Comparison of ENCODE assay signal across 18 mouse cellular contexts in the genomic region with DNA sequence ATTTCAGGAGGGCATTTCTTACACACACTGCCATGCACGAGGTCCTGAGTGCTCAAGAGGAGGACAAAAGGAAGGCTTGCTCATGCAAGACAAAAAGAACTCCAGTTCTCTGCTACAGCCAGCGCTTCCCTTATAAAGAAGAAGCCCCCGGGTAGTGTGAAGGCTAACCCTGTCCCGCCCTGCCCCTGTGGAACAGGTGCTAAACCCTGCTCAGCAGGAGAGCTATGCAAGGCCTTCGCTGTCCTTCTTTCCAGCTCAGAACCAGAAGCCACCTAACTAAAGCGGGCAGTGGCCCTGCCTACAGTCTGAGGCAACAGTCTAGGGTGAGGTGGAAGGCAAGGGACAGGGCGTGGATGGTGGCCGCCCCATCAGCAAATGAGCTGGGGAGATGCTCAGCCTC.
DNase-seq lines count a peak whose midpoint lies in the region; ATAC-seq lines count a peak whose summit lies in the region.
"Had no signal": no experiment of that assay in that cellular context is flagged by ENCODE, and none has a peak within 500 bp of the region (broad histone marks: within the 10 kb centered on the region; RNA-seq: fewer than 3 reads in every experiment).

No protein-coding gene starts in this region.

- H3K27me3 ChIP-seq in forebrain, embryonic 10.5 days (ENCODE audit: poor library complexity, severe bottlenecking) = peaks cover 100% of the 10 kb centered on the region
- peaks cover 10% of the 10 kb centered on the region for H3K27me3 ChIP-seq in forebrain, embryonic 11.5 days (ENCODE audit: control insufficient read depth, insufficient read depth, low read length)
- peaks cover 74% of the 10 kb centered on the region for H3K27me3 ChIP-seq in midbrain, embryonic 12.5 days
- peaks cover 39% of the 10 kb centered on the region for H3K27me3 ChIP-seq in midbrain, embryonic 11.5 days (ENCODE audit: control insufficient read depth, insufficient read depth, low read length)
- H3K27me3 ChIP-seq in forebrain, embryonic 16.5 days (replicated peaks; ENCODE audit: control insufficient read depth, insufficient read depth, low read length) = no peaks in the 10 kb centered on the region
- no peaks in the 10 kb centered on the region for H3K27me3 ChIP-seq in neural tube, embryonic 14.5 days (ENCODE audit: control insufficient read depth, insufficient read depth, low read length)
- peaks cover 27% of the 10 kb centered on the region for H3K27me3 ChIP-seq in heart, embryonic 12.5 days (replicated peaks)

- H3K36me3 ChIP-seq in forebrain, embryonic 10.5 days (replicated peaks) = no peaks in the 10 kb centered on the region
- H3K36me3 ChIP-seq in forebrain, embryonic 11.5 days (ENCODE audit: control insufficient read depth, insufficient read depth, low read length) = no peaks in the 10 kb centered on the region
- no peaks in the 10 kb centered on the region for H3K36me3 ChIP-seq in midbrain, embryonic 12.5 days
- no peaks in the 10 kb centered on the region for H3K36me3 ChIP-seq in midbrain, embryonic 11.5 days (ENCODE audit: control insufficient read depth, insufficient read depth, low read length)
- H3K36me3 ChIP-seq in forebrain, embryonic 16.5 days (ENCODE audit: control insufficient read depth, insufficient read depth) = no peaks in the 10 kb centered on the region
- no peaks in the 10 kb centered on the region for H3K36me3 ChIP-seq in neural tube, embryonic 14.5 days (ENCODE audit: control insufficient read depth, insufficient read depth, low read length)
- H3K36me3 ChIP-seq in heart, embryonic 12.5 days = no peaks in the 10 kb centered on the region
- H3K36me3 ChIP-seq: heart, embryonic 15.5 days; limb, embryonic 15.5 days had no signal

- 4% methylated on average over 8 of the region's 8 CpGs for WGBS in forebrain, embryonic 10.5 days
- WGBS in forebrain, embryonic 11.5 days = 7% methylated on average over 8 of the region's 8 CpGs
- WGBS in midbrain, embryonic 12.5 days = 5% methylated on average over 8 of the region's 8 CpGs
- whole genome bisulfite sequencing in midbrain, embryonic 11.5 days = 6% methylated on average over 8 of the region's 8 CpGs
- 37% methylated on average over 8 of the region's 8 CpGs for WGBS in forebrain, embryonic 16.5 days
- 23% methylated on average over 8 of the region's 8 CpGs for WGBS in neural tube, embryonic 14.5 days
- 26% methylated on average over 8 of the region's 8 CpGs for WGBS in heart, embryonic 12.5 days

- H3K9ac ChIP-seq in forebrain, embryonic 11.5 days (ENCODE audit: low read length) = no peak overlapping the region
- peak overlapping the region; percentile 24; the same call in 1 of the 2 replicates for H3K9ac ChIP-seq in midbrain, embryonic 12.5 days (replicated peaks)
- no peak overlapping the region; the same call in 1 of the 2 replicates for H3K9ac ChIP-seq in midbrain, embryonic 11.5 days (ENCODE audit: low read length)
- H3K9ac ChIP-seq in forebrain, embryonic 16.5 days (replicated peaks; ENCODE audit: low read depth, low read length) = no peak overlapping the region
- H3K9ac ChIP-seq in neural tube, embryonic 14.5 days (replicated peaks; ENCODE audit: low read depth, low read length) = 0 out of 2 replicates have a peak overlapping the region, but pooled peaks have one; percentile 17
- H3K9ac ChIP-seq in heart, embryonic 12.5 days = no peak overlapping the region
- H3K9ac ChIP-seq: embryonic facial prominence, embryonic 15.5 days; heart, embryonic 15.5 days; limb, embryonic 15.5 days had no signal

- ATAC-seq in forebrain, embryonic 11.5 days (replicated peaks; ENCODE audit: low FRiP score) = no peak
- no peak for ATAC-seq in midbrain, embryonic 12.5 days (ENCODE audit: low FRiP score, low read depth)
- no peak for ATAC-seq in midbrain, embryonic 11.5 days (ENCODE audit: low FRiP score)
- ATAC-seq in forebrain, embryonic 16.5 days = no peak
- no peak for ATAC-seq in neural tube, embryonic 14.5 days (ENCODE audit: low read depth)
- ATAC-seq in heart, embryonic 12.5 days (ENCODE audit: insufficient number of reproducible peaks, low FRiP score) = no peak

- DNase-seq in forebrain, embryonic 10.5 days (ENCODE audit: extremely low spot score, low spot score) = no peak
- no peak for DNase-seq in forebrain, embryonic 11.5 days (ENCODE audit: low spot score)
- no peak for DNase-seq in midbrain, embryonic 11.5 days (ENCODE audit: low spot score, missing footprints)
- no peak for DNase-seq in cerebellum, adult 11 months
- DNase-seq: cerebellum, adult 9-11 months; heart, adult 18-20 months; kidney, adult 8-10 months; kidney, postnatal 4 days; lung, adult 18-20 months; right cerebral cortex, postnatal 25 days; thymus, postnatal 36 days had no signal

- peaks cover 62% of the 10 kb centered on the region for H3K4me1 ChIP-seq in forebrain, embryonic 10.5 days
- peaks cover 23% of the 10 kb centered on the region for H3K4me1 ChIP-seq in forebrain, embryonic 11.5 days (replicated peaks; ENCODE audit: control insufficient read depth, insufficient read depth, low read length)
- peaks cover 44% of the 10 kb centered on the region for H3K4me1 ChIP-seq in midbrain, embryonic 12.5 days
- peaks cover 39% of the 10 kb centered on the region for H3K4me1 ChIP-seq in midbrain, embryonic 11.5 days (ENCODE audit: control insufficient read depth, insufficient read depth, low read length)
- peaks cover 29% of the 10 kb centered on the region for H3K4me1 ChIP-seq in forebrain, embryonic 16.5 days (replicated peaks; ENCODE audit: control insufficient read depth, insufficient read depth, low read length)
- peaks cover 33% of the 10 kb centered on the region for H3K4me1 ChIP-seq in neural tube, embryonic 14.5 days (ENCODE audit: control insufficient read depth, insufficient read depth, low read length)
- peaks cover 12% of the 10 kb centered on the region for H3K4me1 ChIP-seq in heart, embryonic 12.5 days (replicated peaks)

- H3K27ac ChIP-seq in forebrain, embryonic 10.5 days = peak overlapping the region; percentile 73
- no peak overlapping the region; the same call in 1 of the 2 replicates for H3K27ac ChIP-seq in forebrain, embryonic 11.5 days (ENCODE audit: low read depth, low read length)
- H3K27ac ChIP-seq in midbrain, embryonic 12.5 days (replicated peaks) = peak overlapping the region; percentile 67
- H3K27ac ChIP-seq in midbrain, embryonic 11.5 days (ENCODE audit: low read depth, low read length) = no peak overlapping the region
- peak overlapping the region; percentile 2; the same call in 1 of the 2 replicates for H3K27ac ChIP-seq in forebrain, embryonic 16.5 days (ENCODE audit: low read length)
- no peak overlapping the region for H3K27ac ChIP-seq in neural tube, embryonic 14.5 days (ENCODE audit: low read depth, low read length)
- H3K27ac ChIP-seq in heart, embryonic 12.5 days (ENCODE audit: poor library complexity, severe bottlenecking) = no peak overlapping the region
- H3K27ac ChIP-seq: embryonic facial prominence, embryonic 15.5 days; heart, embryonic 15.5 days; limb, embryonic 15.5 days had no signal

- H3K4me3 ChIP-seq in forebrain, embryonic 10.5 days = peak overlapping the region; percentile 7; the same call in 1 of the 2 replicates
- no peak overlapping the region for H3K4me3 ChIP-seq in forebrain, embryonic 11.5 days (ENCODE audit: low read depth, low read length)
- H3K4me3 ChIP-seq in midbrain, embryonic 12.5 days = no peak overlapping the region
- no peak overlapping the region for H3K4me3 ChIP-seq in midbrain, embryonic 11.5 days (ENCODE audit: low read depth, low read length)
- no peak overlapping the region for H3K4me3 ChIP-seq in forebrain, embryonic 16.5 days (replicated peaks; ENCODE audit: low read length)
- no peak overlapping the region for H3K4me3 ChIP-seq in neural tube, embryonic 14.5 days (ENCODE audit: low read depth, low read length)
- no peak overlapping the region for H3K4me3 ChIP-seq in heart, embryonic 12.5 days
- H3K4me3 ChIP-seq: embryonic facial prominence, embryonic 15.5 days; heart, embryonic 15.5 days; limb, embryonic 15.5 days had no signal

- no peak overlapping the region for H3K4me2 ChIP-seq in forebrain, embryonic 11.5 days (ENCODE audit: low read depth, low read length, severe bottlenecking)
- H3K4me2 ChIP-seq in midbrain, embryonic 12.5 days (replicated peaks) = peak overlapping the region; percentile 22
- H3K4me2 ChIP-seq in midbrain, embryonic 11.5 days = no peak overlapping the region
- H3K4me2 ChIP-seq in forebrain, embryonic 16.5 days (ENCODE audit: low read length) = no peak overlapping the region
- peak overlapping the region; percentile 1; the same call in 1 of the 2 replicates for H3K4me2 ChIP-seq in neural tube, embryonic 14.5 days (ENCODE audit: low read depth, low read length)
- H3K4me2 ChIP-seq in heart, embryonic 12.5 days = no peak overlapping the region
- H3K4me2 ChIP-seq: embryonic facial prominence, embryonic 15.5 days; heart, embryonic 15.5 days; limb, embryonic 15.5 days had no signal

- no peaks in the 10 kb centered on the region for H3K9me3 ChIP-seq in forebrain, embryonic 10.5 days
- H3K9me3 ChIP-seq in forebrain, embryonic 11.5 days (ENCODE audit: control insufficient read depth, low read length) = no peaks in the 10 kb centered on the region
- H3K9me3 ChIP-seq in midbrain, embryonic 12.5 days = no peaks in the 10 kb centered on the region
- no peaks in the 10 kb centered on the region for H3K9me3 ChIP-seq in midbrain, embryonic 11.5 days (ENCODE audit: control insufficient read depth, low read length)
- no peaks in the 10 kb centered on the region for H3K9me3 ChIP-seq in forebrain, embryonic 16.5 days (ENCODE audit: control insufficient read depth, low read length)
- H3K9me3 ChIP-seq in neural tube, embryonic 14.5 days (ENCODE audit: control insufficient read depth, low read length) = no peaks in the 10 kb centered on the region
- no peaks in the 10 kb centered on the region for H3K9me3 ChIP-seq in heart, embryonic 12.5 days (replicated peaks)
- H3K9me3 ChIP-seq: embryonic facial prominence, embryonic 15.5 days; heart, embryonic 15.5 days; limb, embryonic 15.5 days had no signal

Comparison
In these comparisons a context has a peak if more than half of its experiments do, and no peak if none do; other contexts are left out.
1. H3K27ac ChIP-seq: peak in forebrain, embryonic 10.5 days (single experiment), midbrain, embryonic 12.5 days (single experiment) and forebrain, embryonic 16.5 days (single experiment); none in forebrain, embryonic 11.5 days (single experiment), midbrain, embryonic 11.5 days (single experiment), neural tube, embryonic 14.5 days (single experiment) and heart, embryonic 12.5 days (single experiment).
2. H3K4me2 ChIP-seq: peak in midbrain, embryonic 12.5 days (single experiment) and neural tube, embryonic 14.5 days (single experiment); none in forebrain, embryonic 11.5 days (single experiment), midbrain, embryonic 11.5 days (single experiment), forebrain, embryonic 16.5 days (single experiment) and heart, embryonic 12.5 days (single experiment).
3. H3K9ac ChIP-seq: peak in midbrain, embryonic 12.5 days (single experiment) and neural tube, embryonic 14.5 days (single experiment); none in forebrain, embryonic 11.5 days (single experiment), midbrain, embryonic 11.5 days (single experiment), forebrain, embryonic 16.5 days (single experiment) and heart, embryonic 12.5 days (single experiment).